Mouse (Mus musculus) C2C12 (cell line): ENCODE results near the gene Cldn4.

Experiments
- CTCF ChIP-seq: IDR thresholded peaks from one replicate; pipeline ENCODE4 v1.5.1; 2011; ENCODE audit not compliant: control insufficient read depth, insufficient read depth, insufficient read length
- MAX ChIP-seq: IDR thresholded peaks from one replicate; pipeline ENCODE4 v1.6.1; 2011; ENCODE audit warnings: mild to moderate bottlenecking, control low read depth
- MYOG ChIP-seq: IDR thresholded peaks from one replicate; pipeline ENCODE4 v1.6.1; 2011; ENCODE audit not compliant: control insufficient read depth, insufficient read length; ENCODE audit errors: extremely low read depth
- USF1 ChIP-seq: IDR thresholded peaks from one replicate; pipeline ENCODE4 v1.6.1; 2011; ENCODE audit warnings: low read depth, mild to moderate bottlenecking, control low read depth, moderate library complexity

- TF ChIP-seq CTCF: no peak
- TF ChIP-seq USF1: no peak
- TF ChIP-seq MAX: no peak
- TF ChIP-seq MYOG: no peak
These were observed 43.0 kb upstream of the Cldn4 start for GRCm38 (mm10) chr5:134989741-134990140.
